9 mouse cellular contexts compared by ENCODE assay signal in the genomic region with DNA sequence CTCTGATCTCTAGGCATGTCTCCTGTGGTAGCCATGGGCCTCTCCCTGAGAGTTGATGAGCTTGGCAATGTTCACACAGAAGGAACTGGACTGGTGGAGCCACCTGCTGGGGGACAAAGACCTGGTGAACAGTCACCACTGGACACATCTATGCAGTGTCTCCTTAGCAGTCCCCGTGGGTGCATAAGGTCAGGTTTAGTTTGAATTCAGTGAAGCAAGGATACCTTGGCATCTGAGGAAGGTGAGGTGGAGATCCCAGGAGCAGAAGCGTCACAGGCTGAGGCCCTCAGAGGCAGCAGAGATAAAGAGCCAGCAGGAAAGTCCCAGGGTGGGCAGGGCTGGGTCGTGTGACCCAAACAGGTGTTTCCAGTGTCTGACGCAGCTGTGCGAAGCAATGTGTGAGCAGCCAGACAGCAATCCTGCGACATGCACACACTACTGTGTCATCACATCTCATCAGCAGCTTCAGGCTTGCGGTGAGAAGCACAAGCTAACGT. TPM values are rescaled to one million over a fixed set of nuclear protein-coding genes. Genes with fewer than 3 reads are reported as not detected.
DNase-seq lines count a peak whose midpoint lies in the region; ATAC-seq and TF ChIP-seq lines count a peak whose summit lies in the region.
"Had no signal": no experiment of that assay in that cellular context is flagged by ENCODE, and none has a peak within 500 bp of the region (broad histone marks: within the 10 kb centered on the region; RNA-seq: fewer than 3 reads in every experiment).

TSS of gene Dnase1l3 (minus strand) at position 303 of the 497 bp plus-strand sequence.

- H3K4me2 ChIP-seq in hindbrain, postnatal 0 days (ENCODE audit: low read depth, low read length): no peak within 1 kb of the TSS
- H3K4me2 ChIP-seq in hindbrain, embryonic 16.5 days (ENCODE audit: low read length): no peak within 1 kb of the TSS
- no peak within 1 kb of the TSS for H3K4me2 ChIP-seq in intestine, embryonic 14.5 days (ENCODE audit: low read length)
- H3K4me2 ChIP-seq in lung, embryonic 14.5 days: no peak within 1 kb of the TSS
- H3K4me2 ChIP-seq: heart, embryonic 15.5 days had no signal

- peak; percentile 56 for TF ChIP-seq CTCF in hindbrain, postnatal 0 days (IDR thresholded peaks at IDR 0.05; ENCODE audit: low read depth)
- peak; percentile 60 for TF ChIP-seq CTCF in lung, embryonic 14.5 days (IDR thresholded peaks at IDR 0.05; ENCODE audit: low read depth)

- H3K36me3 ChIP-seq in hindbrain, postnatal 0 days (ENCODE audit: insufficient read depth, low read length): no peaks in the 10 kb centered on the region
- no peaks in the 10 kb centered on the region for H3K36me3 ChIP-seq in hindbrain, embryonic 16.5 days (ENCODE audit: control insufficient read depth, insufficient read depth, low read length)
- H3K36me3 ChIP-seq in intestine, embryonic 14.5 days (ENCODE audit: control insufficient read depth, insufficient read depth, low read length): no peaks in the 10 kb centered on the region
- no peaks in the 10 kb centered on the region for H3K36me3 ChIP-seq in lung, embryonic 14.5 days (ENCODE audit: insufficient read depth)
- H3K36me3 ChIP-seq: heart, embryonic 15.5 days had no signal

- H3K27me3 ChIP-seq in hindbrain, postnatal 0 days (ENCODE audit: insufficient read depth, low read length): no peaks in the 10 kb centered on the region
- H3K27me3 ChIP-seq in hindbrain, embryonic 16.5 days (replicated peaks; ENCODE audit: control insufficient read depth, insufficient read depth, low read length): no peaks in the 10 kb centered on the region
- no peaks in the 10 kb centered on the region for H3K27me3 ChIP-seq in intestine, embryonic 14.5 days (replicated peaks; ENCODE audit: control insufficient read depth, insufficient read depth, low read length)
- H3K27me3 ChIP-seq in lung, embryonic 14.5 days (ENCODE audit: insufficient read depth, low read length): 0 out of 2 replicates have a peak, but pooled peaks cover 4% of the 10 kb centered on the region

- no peaks in the 10 kb centered on the region for H3K9me3 ChIP-seq in hindbrain, postnatal 0 days (ENCODE audit: low read length)
- no peaks in the 10 kb centered on the region for H3K9me3 ChIP-seq in hindbrain, embryonic 16.5 days (ENCODE audit: control insufficient read depth, low read length)
- H3K9me3 ChIP-seq in intestine, embryonic 14.5 days (ENCODE audit: control insufficient read depth, low read length): no peaks in the 10 kb centered on the region
- no peaks in the 10 kb centered on the region for H3K9me3 ChIP-seq in lung, embryonic 14.5 days (ENCODE audit: low read depth, low read length)
- H3K9me3 ChIP-seq: heart, embryonic 15.5 days had no signal

- 0 out of 2 replicates have a peak, but pooled peaks cover 3% of the 10 kb centered on the region for H3K4me1 ChIP-seq in hindbrain, postnatal 0 days (ENCODE audit: insufficient read depth, low read length)
- no peaks in the 10 kb centered on the region for H3K4me1 ChIP-seq in hindbrain, embryonic 16.5 days (ENCODE audit: control insufficient read depth, insufficient read depth, low read depth, low read length)
- no peaks in the 10 kb centered on the region; the same call in 1 of the 2 replicates for H3K4me1 ChIP-seq in intestine, embryonic 14.5 days (replicated peaks; ENCODE audit: control insufficient read depth, insufficient read depth, low read length)
- H3K4me1 ChIP-seq in lung, embryonic 14.5 days (ENCODE audit: insufficient read depth): no peaks in the 10 kb centered on the region

- H3K4me3 ChIP-seq in hindbrain, postnatal 0 days (ENCODE audit: low read length): no peak within 1 kb of the TSS
- H3K4me3 ChIP-seq in hindbrain, embryonic 16.5 days (ENCODE audit: low read length): no peak within 1 kb of the TSS
- H3K4me3 ChIP-seq in intestine, embryonic 14.5 days (ENCODE audit: low read depth, low read length): no peak within 1 kb of the TSS
- no peak within 1 kb of the TSS for H3K4me3 ChIP-seq in lung, embryonic 14.5 days (ENCODE audit: low read depth, low read length)
- H3K4me3 ChIP-seq: heart, embryonic 15.5 days had no signal

- DNase-seq in hindbrain, postnatal 0 days (ENCODE audit: low spot score): peak; percentile 40
- peak; percentile 91 for DNase-seq in A20 (ENCODE audit: low read depth, low spot score)
- DNase-seq in ZHBTc4 (ENCODE audit: low read depth, low spot score): peak; percentile 27
- DNase-seq in intestine, embryonic 14.5 days (ENCODE audit: low spot score): no peak
- peak; percentile 71 for DNase-seq in lung, embryonic 14.5 days
- peak; percentile 44 for DNase-seq in thymus, postnatal 0 days (ENCODE audit: low spot score)
- no peak for DNase-seq in c-Kit-positive CD71-positive TER-119-positive erythroid progenitor cells, embryonic 14.5 days (ENCODE audit: low spot score)

- no peak within 1 kb of the TSS for H3K27ac ChIP-seq in hindbrain, postnatal 0 days
- no peak within 1 kb of the TSS for H3K27ac ChIP-seq in hindbrain, embryonic 16.5 days (ENCODE audit: low read depth, low read length)
- no peak within 1 kb of the TSS for H3K27ac ChIP-seq in intestine, embryonic 14.5 days (ENCODE audit: low read depth)
- H3K27ac ChIP-seq in lung, embryonic 14.5 days (ENCODE audit: low read depth): no peak within 1 kb of the TSS
- H3K27ac ChIP-seq: heart, embryonic 15.5 days had no signal

- WGBS in hindbrain, postnatal 0 days: 74% methylated on average over 8 of the region's 8 CpGs
- 72% methylated on average over 8 of the region's 8 CpGs for WGBS in hindbrain, embryonic 16.5 days
- WGBS in intestine, embryonic 14.5 days: 66% methylated on average over 8 of the region's 8 CpGs
- WGBS in lung, embryonic 14.5 days: 45% methylated on average over 8 of the region's 8 CpGs

- no peak for ATAC-seq in hindbrain, postnatal 0 days
- ATAC-seq in hindbrain, embryonic 16.5 days: no peak
- ATAC-seq in intestine, embryonic 14.5 days (replicated peaks; ENCODE audit: low FRiP score, low TSS enrichment, low read depth): peak; percentile 47; the same call in 1 of the 2 replicates
- ATAC-seq in lung, embryonic 14.5 days (ENCODE audit: insufficient read depth): peak; percentile 45

- no peak within 1 kb of the TSS for H3K9ac ChIP-seq in hindbrain, postnatal 0 days (replicated peaks; ENCODE audit: low read length)
- H3K9ac ChIP-seq in hindbrain, embryonic 16.5 days (ENCODE audit: low read depth, low read length): no peak within 1 kb of the TSS
- no peak within 1 kb of the TSS for H3K9ac ChIP-seq in intestine, embryonic 14.5 days (ENCODE audit: low read length)
- H3K9ac ChIP-seq in lung, embryonic 14.5 days: no peak within 1 kb of the TSS
- H3K9ac ChIP-seq: heart, embryonic 15.5 days had no signal

RNA-seq across cellular contexts. Expression of gene Dnase1l3, which starts in this region (rescaled TPM):
- not detected in 2 replicates for total RNA-seq in hindbrain, postnatal 0 days (2014; rRNA removed)
- polyA plus RNA-seq in hindbrain, postnatal 0 days (2015; fragmentation: Nextera tagmentation; extraction: Ambion mirVana): 0.05 and 0.09 TPM in 2 replicates
- polyA plus RNA-seq in hindbrain, embryonic 16.5 days (2015; fragmentation: Nextera tagmentation; extraction: Ambion mirVana): 0.05 and 0.08 TPM in 2 replicates
- 1.1 TPM in 2 replicates for polyA plus RNA-seq in intestine, embryonic 14.5 days (2014; fragmentation: Nextera tagmentation; extraction: Ambion mirVana)
- polyA plus RNA-seq in lung, embryonic 14.5 days (2014; fragmentation: Nextera tagmentation; extraction: Ambion mirVana): 0.05 TPM in 1 of 2 replicates, not detected in the other
- polyA plus RNA-seq in thymus, postnatal 0 days (2015; fragmentation: Nextera tagmentation; extraction: Ambion mirVana): 7.6 and 8.7 TPM in 2 replicates

Comparison
In these comparisons a context has a peak if more than half of its experiments do, and no peak if none do; other contexts are left out.
1. Peak in DNase-seq in hindbrain, postnatal 0 days; RNA of the gene not detected or under 1 TPM.
2. Peak in DNase-seq and ATAC-seq in lung, embryonic 14.5 days; RNA of the gene not detected or under 1 TPM.
3. DNase-seq: peak in A20 (single experiment), ZHBTc4 (single experiment) and thymus, postnatal 0 days (single experiment); none in intestine, embryonic 14.5 days (single experiment) and c-Kit-positive CD71-positive TER-119-positive erythroid progenitor cells, embryonic 14.5 days (single experiment).